Mouse (Mus musculus) mammary gland, adult 2 months (tissue): Measurements from ENCODE around the gene Tcf19. TPM values are rescaled to one million over a fixed set of nuclear protein-coding genes. Genes with fewer than 3 reads are reported as not detected.

ENCODE experiments used
- polyA plus RNA-seq: library from polyadenylated mRNA; depleted of rRNA; stranded (reverse); fragments of >200 nt; gene quantifications from 2 replicates; pipeline ENCODE4 v1.2.3, GENCODE M21; 2012; ENCODE audit warnings: low replicate concordance; rRNA removed

Tcf19 gene
- polyA plus RNA-seq = 9.0 and 13.1 TPM in 2 replicates

GRCm38 (mm10) chr17:35516652-35517500 lies at the start of gene Tcf19, which contains the start of gene Cchcr1:
Gene Tcf19 (minus strand): TSS chr17:35516824.
Gene Cchcr1 (plus strand): TSS chr17:35517100.

GRCm38 (mm10) chr17:35551881-35552414 lies 35.3 kb upstream of the Tcf19 start, which contains the start of gene Cdsn:
Gene Cdsn (plus strand): TSS chr17:35552128.

GRCm38 (mm10) chr17:35532901-35533300 lies 16.3 kb upstream of the Tcf19 start, which contains the start of gene Psors1c2:
Gene Psors1c2 (plus strand): TSS chr17:35533201.

GRCm38 (mm10) chr17:35505776-35506175 lies 10.8 kb downstream of the Tcf19 start, which contains the start of gene Pou5f1:
Gene Pou5f1 (plus strand): TSS chr17:35506018.

GRCm38 (mm10) chr17:35469842-35470751 lies 46.5 kb downstream of the Tcf19 start, which contains the start of gene H2-Q10:
Gene H2-Q10 (plus strand): TSS chr17:35470089.

Other genes starting within 250 kb of the Tcf19 start
- gene H2-Q1, start 196.4 kb downstream of the Tcf19 start, polyA plus RNA-seq = 0.06 and 0.08 TPM in 2 replicates
- 2.9 and 3.9 TPM in 2 replicates for gene H2-Q2, start 174.6 kb downstream of the Tcf19 start, polyA plus RNA-seq
- gene H2-Q4, start 137.2 kb downstream of the Tcf19 start, polyA plus RNA-seq = 138 and 275 TPM in 2 replicates
- gene H2-Q6, start 92.0 kb downstream of the Tcf19 start, polyA plus RNA-seq = 123 and 169 TPM in 2 replicates
- gene H2-Q7, start 77.7 kb downstream of the Tcf19 start, polyA plus RNA-seq = 529 and 618 TPM in 2 replicates
- gene H2-Q10, start 46.7 kb downstream of the Tcf19 start, polyA plus RNA-seq = 195 and 217 TPM in 2 replicates
- gene Pou5f1, start 10.8 kb downstream of the Tcf19 start, polyA plus RNA-seq = not detected in 2 replicates
- 5.8 and 6.5 TPM in 2 replicates for gene Cchcr1, start 276 bp upstream of the Tcf19 start, polyA plus RNA-seq
- gene Psors1c2, start 16.4 kb upstream of the Tcf19 start, polyA plus RNA-seq = 0.79 TPM in 1 of 2 replicates, not detected in the other
- 63.9 and 77.7 TPM in 2 replicates for gene Cdsn, start 35.3 kb upstream of the Tcf19 start, polyA plus RNA-seq
- not detected in 2 replicates for gene 2300002M23Rik, start 50.6 kb upstream of the Tcf19 start, polyA plus RNA-seq
- not detected in 2 replicates for gene Sfta2, start 84.7 kb upstream of the Tcf19 start, polyA plus RNA-seq
- not detected in 2 replicates for gene Gm9573, start 109.8 kb upstream of the Tcf19 start, polyA plus RNA-seq
- not detected in 2 replicates for gene Mucl3, start 126.9 kb upstream of the Tcf19 start, polyA plus RNA-seq
- 29.6 and 63.8 TPM in 2 replicates for gene Vars2, start 150.8 kb upstream of the Tcf19 start, polyA plus RNA-seq
- gene Gtf2h4, start 156.9 kb upstream of the Tcf19 start, polyA plus RNA-seq = 29.5 and 31.8 TPM in 2 replicates
- 39.2 and 64.6 TPM in 2 replicates for gene Ddr1, start 187.8 kb upstream of the Tcf19 start, polyA plus RNA-seq